Mouse (Mus musculus): ENCODE results near the gene Bmp15.

Bmp15 gene

DNA sequence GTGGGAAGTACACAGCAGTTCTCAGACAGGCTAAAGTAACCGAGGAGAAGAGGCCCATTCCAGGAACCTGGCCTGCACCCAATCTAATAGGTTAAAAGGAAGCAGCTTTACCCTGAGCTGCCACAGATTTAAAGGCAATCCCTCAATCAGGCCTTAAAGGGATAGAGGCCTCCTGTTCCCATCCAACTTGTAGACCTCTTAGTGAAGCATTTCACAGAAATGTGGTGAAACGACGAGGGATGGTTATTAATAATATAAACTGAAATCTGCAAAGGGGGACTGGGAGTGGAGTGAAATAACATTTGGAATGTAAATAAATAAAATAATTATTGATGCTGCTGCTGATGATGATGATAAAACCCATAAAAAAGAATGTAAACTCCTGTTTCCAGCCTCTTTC lies at the start of gene Bmp15:
Gene Bmp15 (minus strand): TSS at position 101 of the 400 bp plus-strand sequence.
- DNase-seq (ENCODE audit: low spot score in 2 of 2), result no peak

DNA sequence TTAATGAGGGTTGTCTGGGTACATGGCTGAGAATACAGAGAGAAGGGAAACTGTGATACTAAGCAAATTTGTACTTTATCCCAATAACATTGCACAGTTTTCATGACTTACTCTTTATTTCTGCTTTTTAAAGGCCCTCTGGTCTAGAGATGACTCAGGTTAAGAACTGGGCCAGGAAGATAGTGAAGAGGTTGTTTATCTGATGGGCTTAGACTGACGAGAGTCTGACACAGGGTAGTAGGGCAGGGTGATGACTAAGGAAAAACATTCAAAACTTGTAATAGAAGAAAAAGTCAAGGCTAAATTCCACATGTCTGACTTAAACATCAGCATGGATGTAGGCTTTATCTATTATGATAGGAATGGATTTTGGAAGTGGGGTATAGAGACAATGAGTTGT lies 48.3 kb upstream of the Bmp15 start:
- no peak for DNase-seq (ENCODE audit: low spot score in 2 of 2)

DNA sequence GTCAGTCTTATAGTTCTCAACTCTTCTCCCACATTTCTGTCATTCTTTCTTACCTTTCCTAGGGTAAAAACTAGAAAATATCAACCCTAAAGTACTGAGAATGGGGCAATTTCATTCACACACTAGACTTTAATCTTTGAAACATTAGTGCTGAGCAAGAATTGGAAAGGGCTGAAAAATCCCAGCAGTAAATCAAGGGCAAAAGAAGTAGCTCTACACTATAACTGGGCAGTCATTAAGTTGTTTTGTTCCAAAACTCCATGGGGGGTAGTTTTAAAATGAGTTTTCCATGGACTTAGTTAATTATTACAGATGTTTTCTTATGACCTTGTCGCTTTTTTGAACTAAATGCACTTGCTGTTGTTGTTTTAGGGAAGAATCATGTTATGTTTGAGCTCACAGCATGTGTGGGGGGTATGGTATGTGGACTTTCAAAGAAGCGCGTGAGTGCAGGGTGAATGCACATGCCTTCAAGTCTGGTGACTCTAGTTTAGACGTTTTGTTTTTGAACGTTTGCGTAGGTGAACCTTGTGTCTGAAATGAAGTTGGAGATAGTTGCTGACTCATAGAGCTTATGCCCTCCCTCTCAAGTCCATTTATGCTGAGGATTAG lies 37.1 kb upstream of the Bmp15 start:
- DNase-seq (ENCODE audit: low spot score in 2 of 2), result no peak

DNA sequence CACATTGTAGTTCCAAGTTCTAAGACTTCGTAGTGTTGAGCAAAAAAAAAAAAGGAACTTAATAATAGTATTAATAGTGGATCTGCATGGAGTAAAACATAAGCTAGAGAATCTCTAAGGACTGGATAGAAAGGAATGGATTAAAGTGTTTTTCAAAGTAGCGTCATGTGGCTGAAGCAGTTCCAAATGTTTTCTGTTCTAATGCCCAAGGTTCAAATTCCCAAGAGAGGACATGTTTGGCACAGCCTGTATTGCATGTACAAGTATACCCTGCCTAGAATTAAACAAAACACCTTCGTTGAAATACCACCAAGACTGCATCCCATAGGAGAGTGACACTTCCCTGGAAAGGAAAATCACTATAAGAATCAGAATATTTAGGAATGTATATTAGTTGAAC lies 36.4 kb upstream of the Bmp15 start:
- DNase-seq (ENCODE audit: low spot score in 2 of 2), result no peak

DNA sequence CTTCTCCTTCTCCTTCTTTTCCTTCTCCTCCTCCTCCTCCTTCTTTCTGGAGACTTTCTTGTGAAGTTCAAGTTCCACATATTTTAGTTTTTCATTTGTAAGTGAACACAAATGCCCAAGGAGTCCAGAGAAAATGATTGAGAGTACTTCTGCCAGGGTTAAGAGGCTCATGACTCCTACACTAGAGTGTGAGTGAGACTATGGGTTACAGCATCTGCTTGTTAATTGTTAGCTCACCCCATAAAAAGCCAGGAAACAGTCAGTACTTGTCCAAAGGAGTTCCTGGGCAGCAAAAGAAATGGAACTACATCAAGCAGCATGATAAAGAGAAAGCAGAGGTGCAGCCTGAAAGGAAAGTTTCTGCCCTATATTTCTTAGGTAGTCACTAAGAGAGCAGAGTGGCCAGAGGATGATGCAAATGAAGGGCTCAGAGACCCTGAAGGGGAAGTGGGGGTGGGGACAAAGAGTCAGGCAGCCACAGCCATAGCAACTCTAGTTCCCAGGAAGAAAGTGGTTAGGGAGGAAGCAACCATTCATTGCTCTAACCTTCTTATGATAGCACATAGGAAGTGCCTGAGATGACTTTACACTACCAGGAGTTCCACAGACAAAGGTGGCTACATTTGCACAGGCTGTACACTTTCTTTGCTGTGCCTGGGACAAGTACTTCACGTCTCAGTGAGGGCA lies 24.9 kb upstream of the Bmp15 start:
- DNase-seq (ENCODE audit: low spot score in 2 of 2), result no peak

DNA sequence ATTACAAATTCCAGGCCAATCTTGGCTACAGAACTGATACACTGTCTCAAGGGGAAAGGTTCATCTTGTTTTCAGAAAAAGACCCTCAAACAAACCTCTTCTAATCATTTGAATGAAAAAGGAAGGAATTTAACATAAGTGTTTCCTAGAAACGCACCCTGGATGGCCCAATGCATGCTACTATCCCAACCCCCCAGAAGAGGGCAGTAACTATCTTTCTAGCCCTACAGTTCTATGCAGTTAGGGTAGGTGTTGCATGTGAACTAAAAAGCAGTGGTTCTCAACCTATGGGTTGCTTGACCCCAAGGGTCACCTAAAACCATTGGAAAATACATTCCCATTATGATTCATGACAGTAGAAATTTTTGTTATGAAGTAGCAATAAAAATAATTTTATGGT lies 3.5 kb upstream of the Bmp15 start:
- no peak for DNase-seq (ENCODE audit: low spot score in 2 of 2)

DNA sequence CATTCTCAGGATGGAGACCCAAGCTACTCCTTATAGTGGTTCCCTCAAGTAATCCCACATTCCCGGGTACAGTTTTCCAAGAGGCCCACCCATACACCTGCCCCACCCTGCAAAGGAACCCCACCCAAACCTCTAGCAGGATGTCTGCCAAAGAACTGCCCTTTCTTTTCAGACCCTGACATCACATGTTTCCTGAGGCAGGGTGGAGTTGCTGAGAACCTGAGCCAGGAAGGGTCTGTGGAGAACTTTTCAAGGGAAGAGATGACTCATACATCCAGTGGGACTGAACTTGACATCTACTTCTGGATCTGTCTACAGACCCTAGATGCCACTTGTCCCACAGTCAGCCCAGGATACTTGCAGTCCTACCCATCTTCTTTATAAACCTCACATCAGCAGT lies 2.8 kb downstream of the Bmp15 start:
- no peak for DNase-seq (ENCODE audit: low spot score in 2 of 2)

Measured in cerebellum, postnatal 4 days (tissue).